Mouse (Mus musculus): Measurements from ENCODE around the gene Bpi.

Bpi gene

GRCm38 (mm10) chr2:158242170-158242896 lies 15.6 kb upstream of the Bpi start:
- no peak for DNase-seq (ENCODE audit: low read depth, low spot score)

- DNase-seq (ENCODE audit: low read depth, low spot score) = no peak
Observed at GRCm38 (mm10) chr2:158243129-158243870, 14.6 kb upstream of the Bpi start.

- DNase-seq (ENCODE audit: low read depth, low spot score) = no peak
Observed at GRCm38 (mm10) chr2:158245072-158245817, 12.6 kb upstream of the Bpi start.

GRCm38 (mm10) chr2:158247852-158248251 lies 10.0 kb upstream of the Bpi start:
- no peak for DNase-seq (ENCODE audit: low read depth, low spot score)

- no peak for DNase-seq (ENCODE audit: low read depth, low spot score)
Observed at GRCm38 (mm10) chr2:158248318-158248717, 9.6 kb upstream of the Bpi start.

- DNase-seq (ENCODE audit: low read depth, low spot score) = no peak
Observed at GRCm38 (mm10) chr2:158250558-158250957, 7.3 kb upstream of the Bpi start.

- DNase-seq (ENCODE audit: low read depth, low spot score) = no peak
Observed at GRCm38 (mm10) chr2:158253806-158254205, 4.1 kb upstream of the Bpi start.

GRCm38 (mm10) chr2:158256894-158257293 lies 1.0 kb upstream of the Bpi start:
- DNase-seq (ENCODE audit: low read depth, low spot score) = no peak

GRCm38 (mm10) chr2:158258781-158259180 lies 887 bp downstream of the Bpi start:
- peak; percentile 74 for DNase-seq (ENCODE audit: low read depth, low spot score)

GRCm38 (mm10) chr2:158259498-158259897 lies 1.6 kb downstream of the Bpi start:
- DNase-seq (ENCODE audit: low read depth, low spot score) = no peak

- no peak for DNase-seq (ENCODE audit: low read depth, low spot score)
Observed at GRCm38 (mm10) chr2:158264877-158265276, 7.0 kb downstream of the Bpi start.

- no peak for DNase-seq (ENCODE audit: low read depth, low spot score)
Observed at GRCm38 (mm10) chr2:158270017-158270416, 12.1 kb downstream of the Bpi start.

GRCm38 (mm10) chr2:158273646-158274045 lies 15.8 kb downstream of the Bpi start:
- DNase-seq (ENCODE audit: low read depth, low spot score) = no peak

- no peak for DNase-seq (ENCODE audit: low read depth, low spot score)
Observed at GRCm38 (mm10) chr2:158275349-158275748, 17.5 kb downstream of the Bpi start.

- DNase-seq (ENCODE audit: low read depth, low spot score) = no peak
Observed at GRCm38 (mm10) chr2:158275811-158276210, 17.9 kb downstream of the Bpi start.

- no peak for DNase-seq (ENCODE audit: low read depth, low spot score)
Observed at GRCm38 (mm10) chr2:158276451-158276850, 18.6 kb downstream of the Bpi start.

GRCm38 (mm10) chr2:158276878-158277277 lies 19.0 kb downstream of the Bpi start:
- DNase-seq (ENCODE audit: low read depth, low spot score) = no peak

- DNase-seq (ENCODE audit: low read depth, low spot score) = no peak
Observed at GRCm38 (mm10) chr2:158279656-158280055, 21.8 kb downstream of the Bpi start.

- DNase-seq (ENCODE audit: low read depth, low spot score) = no peak
Observed at GRCm38 (mm10) chr2:158281497-158282205, 23.8 kb downstream of the Bpi start.

- no peak for DNase-seq (ENCODE audit: low read depth, low spot score)
Observed at GRCm38 (mm10) chr2:158283136-158283535, 25.2 kb downstream of the Bpi start.

- DNase-seq (ENCODE audit: low read depth, low spot score) = no peak
Observed at GRCm38 (mm10) chr2:158283771-158284170, 25.9 kb downstream of the Bpi start.

GRCm38 (mm10) chr2:158284571-158284970 lies 26.7 kb downstream of the Bpi start:
- peak; percentile 52 for DNase-seq (ENCODE audit: low read depth, low spot score)

All from WW6 (cell line).